In genomic region chr8:125897868-125898788, GRCm38 (mm10) we compare ENCODE assay signal across 8 mouse cellular contexts. TPM values are rescaled to one million over a fixed set of nuclear protein-coding genes. Genes with fewer than 3 reads are reported as not detected.
DNase-seq lines count a peak whose midpoint lies in the region; ATAC-seq lines count a peak whose summit lies in the region.

Gene Pcnx2 (minus strand): TSS chr8:125898317.

- intact Hi-C loops in gastrocnemius, postnatal 14 days (cut with DNase I; ENCODE audit: low total_unique reads): no loop called here

- no peak within 1 kb of the TSS for H3K27ac ChIP-seq in hindbrain, embryonic 12.5 days
- no peak within 1 kb of the TSS for H3K27ac ChIP-seq in limb, embryonic 10.5 days

- H3K9ac ChIP-seq in hindbrain, embryonic 12.5 days: peak within 1 kb of the TSS; percentile 60

- H3K27me3 ChIP-seq in hindbrain, embryonic 12.5 days: peaks cover 39% of the 10 kb centered on the region
- peaks cover 40% of the 10 kb centered on the region for H3K27me3 ChIP-seq in limb, embryonic 10.5 days (ENCODE audit: low read depth, poor library complexity, severe bottlenecking)

- peak; percentile 78 for ATAC-seq in hindbrain, embryonic 12.5 days (ENCODE audit: low FRiP score)

- 5% methylated on average over 44 of the region's 44 CpGs for WGBS in hindbrain, embryonic 12.5 days
- 11% methylated on average over 44 of the region's 44 CpGs for WGBS in limb, embryonic 10.5 days

- peak within 1 kb of the TSS; percentile 61 for H3K4me2 ChIP-seq in hindbrain, embryonic 12.5 days (replicated peaks)

- no peaks in the 10 kb centered on the region for H3K36me3 ChIP-seq in hindbrain, embryonic 12.5 days
- no peaks in the 10 kb centered on the region for H3K36me3 ChIP-seq in limb, embryonic 10.5 days

- H3K4me3 ChIP-seq in hindbrain, embryonic 12.5 days: peak within 1 kb of the TSS; percentile 49
- H3K4me3 ChIP-seq in limb, embryonic 10.5 days: peak within 1 kb of the TSS; percentile 47

- H3K9me3 ChIP-seq in hindbrain, embryonic 12.5 days (replicated peaks): no peaks in the 10 kb centered on the region
- no peaks in the 10 kb centered on the region for H3K9me3 ChIP-seq in limb, embryonic 10.5 days (replicated peaks)

- peaks cover 12% of the 10 kb centered on the region for H3K4me1 ChIP-seq in hindbrain, embryonic 12.5 days
- peaks cover 8% of the 10 kb centered on the region for H3K4me1 ChIP-seq in limb, embryonic 10.5 days

- DNase-seq in layer of hippocampus, adult 11-12 months (ENCODE audit: low spot score): peak; percentile 68
- no peak for DNase-seq in layer of hippocampus, adult 9-10 months (ENCODE audit: low spot score)
- peak; percentile 90 to 92 for DNase-seq in cerebellum, postnatal 14 days
- DNase-seq in limb, embryonic 10.5 days (ENCODE audit: low spot score): peak; percentile 38
- peak; percentile 89 to 90 for DNase-seq in right cerebral cortex, postnatal 10 days (ENCODE audit: low spot score in 2 of 2)
- no peak for DNase-seq in gastrocnemius, postnatal 14 days
- DNase-seq in adrenal gland, postnatal 4 days (ENCODE audit: low spot score in 2 of 2): no peak

RNA-seq across cellular contexts. Expression of gene Pcnx2, which starts in this region (rescaled TPM):
- 1.1 and 1.4 TPM in 2 replicates for polyA plus RNA-seq in hindbrain, embryonic 12.5 days (2016; fragmentation: Nextera tagmentation; extraction: Ambion mirVana)
- 0.05 TPM in 1 of 2 replicates, not detected in the other for polyA plus RNA-seq in limb, embryonic 10.5 days (2016; fragmentation: Nextera tagmentation; extraction: Ambion mirVana)
- total RNA-seq in gastrocnemius, postnatal 14 days (2021): under 1 TPM; 0.23 to 0.35 TPM
- 1 to 10 TPM in 1 of 2 experiments, under 1 TPM in 1; 0.90 to 1.1 TPM for total RNA-seq in adrenal gland, postnatal 4 days (2021)

Comparison
In these comparisons a context has a peak if more than half of its experiments do, and no peak if none do; other contexts are left out.
1. DNase-seq: peak in layer of hippocampus, adult 11-12 months (single experiment), cerebellum, postnatal 14 days (2 of 2) and right cerebral cortex, postnatal 10 days (2 of 2); none in layer of hippocampus, adult 9-10 months (single experiment), gastrocnemius, postnatal 14 days (single experiment) and adrenal gland, postnatal 4 days (0 of 2).
2. Peak in DNase-seq and H3K4me3 ChIP-seq in limb, embryonic 10.5 days; RNA of the gene not detected or under 1 TPM.